In the genomic region with DNA sequence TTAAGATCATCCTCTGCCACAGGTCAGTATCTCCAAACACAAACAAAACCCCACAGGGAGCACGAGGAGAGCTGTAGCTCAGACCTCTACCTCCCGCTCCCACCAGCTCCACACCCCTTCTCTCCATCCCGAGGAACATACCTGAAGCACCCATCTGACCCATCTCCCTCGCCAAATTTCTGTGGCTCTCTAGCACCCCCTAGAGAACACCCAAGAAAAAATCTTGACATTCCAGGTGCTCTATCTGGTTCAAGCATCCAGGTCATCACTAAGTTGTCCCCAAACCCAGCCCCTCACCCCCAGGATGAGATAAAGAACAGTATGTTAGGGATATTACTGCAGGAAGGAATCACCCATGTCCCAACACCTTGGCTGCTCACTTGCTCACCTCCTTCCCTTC, we compare ENCODE assay signal across 11 mouse cellular contexts. TPM values are rescaled to one million over a fixed set of nuclear protein-coding genes. Genes with fewer than 3 reads are reported as not detected.
A peak's percentile ranks its signal among the peaks of the same experiment; 100 is the strongest.
DNase-seq lines count a peak whose midpoint lies in the region; TF ChIP-seq lines count a peak whose summit lies in the region.
"Had no signal": no experiment of that assay in that cellular context is flagged by ENCODE, and none has a peak within 500 bp of the region (broad histone marks: within the 10 kb centered on the region; RNA-seq: fewer than 3 reads in every experiment).

No protein-coding gene starts in this region.

- peaks cover 11% of the 10 kb centered on the region for H3K4me1 ChIP-seq in bone marrow macrophage, adult 2 months (ENCODE audit: control insufficient read depth, insufficient read depth, low read length)

- H3K27ac ChIP-seq in left cerebral cortex, adult 2 months = no peak overlapping the region; the same call in 1 of the 2 replicates
- H3K27ac ChIP-seq in bone marrow macrophage, adult 2 months (ENCODE audit: insufficient read depth, low read depth, low read length) = no peak overlapping the region
- H3K27ac ChIP-seq: hindbrain, embryonic 12.5 days had no signal

- no peak for TF ChIP-seq POLR2A in bone marrow macrophage, adult 2 months (IDR thresholded peaks at IDR 0.05; ENCODE audit: borderline replicate concordance, low read depth, low read length)

- no peak overlapping the region for H3K4me3 ChIP-seq in left cerebral cortex, adult 2 months
- H3K4me3 ChIP-seq in bone marrow macrophage, adult 2 months (ENCODE audit: insufficient read depth, low read length) = no peak overlapping the region
- H3K4me3 ChIP-seq: hindbrain, embryonic 12.5 days had no signal

- intact Hi-C loops in left cerebral cortex, adult 2 months (cut with DNase I) = loop anchor here (1.0 to 10.0 kb wide), 2 partner anchors 44 to 708 kb away; a partner anchor contains a TSS
- intact Hi-C loops in left cerebral cortex, postnatal 36 days (cut with DNase I) = no loop called here

- peak; percentile 54 for TF ChIP-seq CTCF in left cerebral cortex, adult 2 months (IDR thresholded peaks at IDR 0.05)
- TF ChIP-seq CTCF in bone marrow macrophage, adult 2 months (IDR thresholded peaks at IDR 0.05; ENCODE audit: low read depth, low read length) = peak; percentile 60

- DNase-seq in cerebellum, adult 11 months = peak; percentile 44
- no peak for DNase-seq in cerebellum, postnatal 4 days (ENCODE audit: low spot score in 2 of 2)
- no peak for DNase-seq in left cerebral cortex, adult 2 months (ENCODE audit: extremely low spot score in 1 of 2, low spot score in 2 of 2)
- DNase-seq in left cerebral cortex, postnatal 36 days (ENCODE audit: low spot score in 2 of 2) = no peak
- peak; percentile 65 for DNase-seq in naive thymus-derived CD4-positive, alpha-beta T cell, adult 2 months (ENCODE audit: low read depth)
- DNase-seq in urinary bladder, adult 18-20 months (ENCODE audit: low spot score in 2 of 2) = no peak
- no peak for DNase-seq in urinary bladder, adult 2 months (ENCODE audit: low spot score)

RNA-seq across cellular contexts. Expression of a gene that starts 2.0 kb away (rescaled TPM):
- 100 to 1,000 TPM; 117 TPM for total RNA-seq in left cerebral cortex, adult 2 months (2021)
- 100 to 1,000 TPM; 113 to 125 TPM for total RNA-seq in left cerebral cortex, postnatal 36 days (2021)
- 23.8 and 25.2 TPM in 2 replicates for polyA plus RNA-seq in bone marrow macrophage, adult 2 months (2012; ENCODE audit: insufficient read depth, insufficient read length, missing spikeins)
- 50.6 and 62.6 TPM in 2 replicates for polyA plus RNA-seq in urinary bladder, adult 2 months (2012; rRNA removed)

RNA-seq across cellular contexts. Expression of a gene that starts 14.2 kb away (rescaled TPM):
- 1,000 to 10,000 TPM; 1,824 to 1,912 TPM for total RNA-seq in left cerebral cortex, adult 2 months (2021)
- 1,000 to 10,000 TPM; 1,886 to 2,087 TPM for total RNA-seq in left cerebral cortex, postnatal 36 days (2021)
- 16,287 and 16,533 TPM in 2 replicates for polyA plus RNA-seq in bone marrow macrophage, adult 2 months (2012; ENCODE audit: insufficient read depth, insufficient read length, missing spikeins)
- 1,139 and 1,516 TPM in 2 replicates for polyA plus RNA-seq in urinary bladder, adult 2 months (2012; rRNA removed)

RNA-seq across cellular contexts. Expression of a gene that starts 20.7 kb away (rescaled TPM):
- 1 to 10 TPM; 3.5 to 3.7 TPM for total RNA-seq in left cerebral cortex, adult 2 months (2021)
- total RNA-seq in left cerebral cortex, postnatal 36 days (2021) = 1 to 10 TPM; 1.5 to 2.9 TPM
- polyA plus RNA-seq in bone marrow macrophage, adult 2 months (2012; ENCODE audit: insufficient read depth, insufficient read length, missing spikeins) = not detected in 2 replicates
- 54.0 and 72.3 TPM in 2 replicates for polyA plus RNA-seq in urinary bladder, adult 2 months (2012; rRNA removed)

RNA-seq across cellular contexts. Expression of a gene that starts 31.9 kb away (rescaled TPM):
- not detected for total RNA-seq in left cerebral cortex, adult 2 months (2021)
- not detected for total RNA-seq in left cerebral cortex, postnatal 36 days (2021)
- not detected in 2 replicates for polyA plus RNA-seq in bone marrow macrophage, adult 2 months (2012; ENCODE audit: insufficient read depth, insufficient read length, missing spikeins)
- polyA plus RNA-seq in urinary bladder, adult 2 months (2012; rRNA removed) = 0.19 and 0.28 TPM in 2 replicates
- polyA plus RNA-seq: embryonic facial prominence, embryonic 14.5 days; hindbrain, embryonic 12.5 days had no signal

RNA-seq across cellular contexts. Expression of a gene that starts 32.0 kb away (rescaled TPM):
- total RNA-seq in left cerebral cortex, adult 2 months (2021) = not detected
- not detected for total RNA-seq in left cerebral cortex, postnatal 36 days (2021)
- polyA plus RNA-seq in bone marrow macrophage, adult 2 months (2012; ENCODE audit: insufficient read depth, insufficient read length, missing spikeins) = not detected in 2 replicates
- polyA plus RNA-seq in urinary bladder, adult 2 months (2012; rRNA removed) = not detected in 2 replicates
- polyA plus RNA-seq: embryonic facial prominence, embryonic 14.5 days; hindbrain, embryonic 12.5 days; lung, embryonic 16.5 days had no signal

Comparison
In these comparisons a context has a peak if more than half of its experiments do, and no peak if none do; other contexts are left out.
1. DNase-seq: peak in cerebellum, adult 11 months (single experiment) and naive thymus-derived CD4-positive, alpha-beta T cell, adult 2 months (single experiment); none in cerebellum, postnatal 4 days (0 of 2), left cerebral cortex, adult 2 months (0 of 2), left cerebral cortex, postnatal 36 days (0 of 2), urinary bladder, adult 18-20 months (0 of 2) and urinary bladder, adult 2 months (single experiment).